Mouse (Mus musculus): ENCODE results near the gene Flna.

Flna gene

GRCm38 (mm10) chrX:74249615-74250014, at the start of gene Flna:
TSS of gene Flna (minus strand) at chrX:74249820.
- DNase-seq, result peak; percentile 72 to 80

GRCm38 (mm10) chrX:74298348-74298747, 48.7 kb upstream of the Flna start:
- no peak for DNase-seq

DNA sequence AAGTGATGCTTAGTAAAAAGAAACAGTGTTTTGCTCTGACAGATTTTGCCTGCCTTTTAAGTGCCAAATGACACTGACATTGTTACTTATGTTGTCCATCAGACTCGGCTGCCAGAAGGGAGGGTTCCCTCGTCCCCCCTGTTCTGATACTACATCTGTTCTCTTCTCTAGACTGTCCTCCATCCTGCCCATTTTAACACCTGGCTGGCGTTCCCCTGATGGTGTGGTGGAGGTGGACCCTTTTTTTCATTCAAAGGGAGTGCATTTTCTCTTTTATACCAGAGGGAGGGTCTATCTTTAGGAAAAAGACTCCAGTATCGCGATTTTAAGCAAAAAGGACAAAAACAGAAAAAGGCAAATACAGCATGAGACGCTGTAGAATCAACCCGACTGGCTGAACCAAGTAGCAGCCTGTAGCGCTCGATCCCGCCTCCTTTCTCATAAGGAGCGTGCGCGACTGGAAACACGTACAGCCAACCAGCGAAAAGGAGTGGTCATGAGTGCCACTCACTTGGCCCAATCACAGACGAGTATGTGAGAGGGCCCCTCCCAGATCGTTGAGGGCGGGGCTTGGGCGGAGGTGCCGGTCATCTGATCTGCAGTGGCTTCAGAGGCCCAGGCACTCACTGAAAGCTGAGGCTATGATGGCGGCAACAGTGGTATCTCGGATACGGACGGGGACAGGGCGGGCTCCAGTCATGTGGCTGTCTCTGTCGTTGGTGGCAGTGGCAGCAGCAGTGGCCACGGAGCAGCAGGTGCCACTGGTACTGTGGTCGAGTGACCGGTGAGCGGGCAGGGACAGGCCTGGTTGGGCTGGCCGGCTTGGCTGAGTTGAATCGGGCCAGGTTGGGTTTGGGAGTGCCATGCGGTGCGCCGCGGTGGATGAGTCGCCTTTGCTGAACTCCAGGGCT, 47.2 kb upstream of the Flna start, which contains the start of gene Atp6ap1:
Gene Atp6ap1 (plus strand): TSS at position 560 of the 911 bp plus-strand sequence.
- peak; percentile 92 to 94 for DNase-seq

DNA sequence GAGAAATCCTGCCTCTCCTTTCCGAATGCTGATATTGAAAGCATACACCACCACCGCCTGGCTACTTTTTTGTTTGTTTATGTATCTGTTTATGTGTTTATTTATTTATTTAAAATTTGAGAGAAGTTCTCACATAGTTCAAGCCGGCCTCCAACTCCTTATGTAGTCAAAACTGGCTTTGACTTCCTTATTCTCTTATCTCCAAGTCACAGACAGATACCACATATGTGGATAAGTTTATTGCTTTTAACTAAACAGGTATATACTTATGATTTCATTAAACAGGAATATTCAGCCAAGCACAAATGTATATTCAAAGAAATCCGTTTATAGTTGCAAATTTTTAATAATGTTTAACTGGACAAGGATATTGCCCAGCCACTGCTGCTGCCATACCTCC, 43.8 kb upstream of the Flna start:
- no peak for DNase-seq

DNA sequence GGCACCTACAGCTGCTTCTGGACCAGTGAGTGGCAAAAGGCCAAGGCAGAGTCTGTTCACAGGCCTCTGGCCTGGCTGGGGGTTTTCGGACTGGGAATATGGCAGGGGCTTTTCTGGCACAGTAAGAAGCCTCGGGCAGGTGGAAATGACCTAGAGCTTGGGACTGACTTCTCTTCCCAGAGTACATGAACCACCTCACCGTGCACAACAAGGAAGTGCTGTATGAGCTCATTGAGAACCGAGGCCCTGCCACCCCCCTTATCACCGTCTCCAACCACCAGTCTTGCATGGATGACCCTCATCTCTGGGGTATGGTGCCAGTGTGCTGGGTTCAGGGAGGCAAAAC, 33.4 kb upstream of the Flna start:
- no peak for DNase-seq

DNA sequence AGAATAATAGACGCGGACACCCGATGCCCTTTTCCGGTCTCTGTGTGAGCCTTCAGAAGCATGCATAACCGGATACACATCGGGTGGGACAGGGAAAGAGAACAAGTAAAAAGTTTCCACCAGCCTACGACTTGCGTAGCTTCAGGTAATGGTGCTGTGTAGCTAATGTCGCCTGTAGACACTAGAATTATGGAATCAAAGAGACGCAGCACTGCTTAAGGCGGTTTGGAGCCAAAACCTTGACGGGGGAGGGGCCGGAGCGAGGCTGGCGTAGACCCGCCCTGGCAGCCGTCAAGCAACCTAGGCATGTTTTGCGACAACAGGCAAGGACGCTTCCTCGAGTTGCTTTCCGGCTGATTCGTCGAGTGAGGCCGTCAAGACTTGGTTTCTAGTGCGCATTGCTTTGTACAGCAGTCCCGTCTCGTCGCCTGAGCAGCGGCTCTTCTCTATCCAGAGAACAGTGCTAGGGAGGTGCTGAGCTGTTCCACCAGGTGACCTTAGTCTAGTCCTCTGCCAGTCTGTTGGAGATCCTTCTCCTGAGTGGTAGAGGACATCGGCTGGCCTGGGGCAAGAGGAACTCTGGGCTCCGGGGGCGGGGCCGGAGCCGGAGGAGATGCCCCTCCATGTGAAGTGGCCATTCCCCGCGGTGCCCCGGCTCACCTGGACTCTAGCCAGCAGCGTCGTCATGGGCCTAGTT, 32.9 kb upstream of the Flna start:
- DNase-seq, result peak; percentile 83 to 85

DNA sequence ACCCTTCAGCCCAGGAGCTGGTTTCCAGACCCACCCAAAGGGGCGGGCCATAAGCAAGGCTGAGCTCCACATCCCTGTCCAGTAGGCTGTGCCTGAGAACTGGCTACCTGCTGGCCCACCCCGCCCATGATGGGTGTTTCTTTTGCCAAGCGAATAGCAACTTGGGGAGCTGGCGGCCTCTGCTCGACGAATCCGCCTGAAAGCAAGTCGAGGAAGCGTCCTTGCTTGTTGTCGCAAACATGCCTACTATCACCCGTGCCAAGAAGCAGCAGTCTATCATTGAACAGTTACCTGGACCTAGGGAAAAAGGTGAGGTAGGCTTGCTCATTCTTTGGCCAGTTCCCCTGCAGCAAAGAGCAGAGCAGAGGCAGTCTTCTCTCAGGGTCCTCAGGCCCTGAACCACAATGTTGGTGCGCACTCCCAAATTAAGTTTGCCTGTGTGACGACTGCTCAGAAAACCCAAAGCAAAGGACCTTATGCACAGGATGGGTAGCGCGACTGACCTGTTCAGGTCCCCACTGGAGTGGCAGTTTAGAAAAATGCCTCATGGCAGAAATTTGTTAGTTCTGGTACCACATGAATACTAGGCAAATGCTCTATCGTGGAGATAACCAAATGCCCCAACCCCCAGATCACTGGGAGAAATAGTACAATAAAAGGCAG, 32.2 kb upstream of the Flna start, which contains the start of the genes Taz and Dnase1l1:
Gene Taz (plus strand): TSS at position 181 of the 663 bp plus-strand sequence.
Gene Dnase1l1 (minus strand): TSS at position 606 of the 663 bp plus-strand sequence.
- peak; percentile 61 to 67 for DNase-seq

DNA sequence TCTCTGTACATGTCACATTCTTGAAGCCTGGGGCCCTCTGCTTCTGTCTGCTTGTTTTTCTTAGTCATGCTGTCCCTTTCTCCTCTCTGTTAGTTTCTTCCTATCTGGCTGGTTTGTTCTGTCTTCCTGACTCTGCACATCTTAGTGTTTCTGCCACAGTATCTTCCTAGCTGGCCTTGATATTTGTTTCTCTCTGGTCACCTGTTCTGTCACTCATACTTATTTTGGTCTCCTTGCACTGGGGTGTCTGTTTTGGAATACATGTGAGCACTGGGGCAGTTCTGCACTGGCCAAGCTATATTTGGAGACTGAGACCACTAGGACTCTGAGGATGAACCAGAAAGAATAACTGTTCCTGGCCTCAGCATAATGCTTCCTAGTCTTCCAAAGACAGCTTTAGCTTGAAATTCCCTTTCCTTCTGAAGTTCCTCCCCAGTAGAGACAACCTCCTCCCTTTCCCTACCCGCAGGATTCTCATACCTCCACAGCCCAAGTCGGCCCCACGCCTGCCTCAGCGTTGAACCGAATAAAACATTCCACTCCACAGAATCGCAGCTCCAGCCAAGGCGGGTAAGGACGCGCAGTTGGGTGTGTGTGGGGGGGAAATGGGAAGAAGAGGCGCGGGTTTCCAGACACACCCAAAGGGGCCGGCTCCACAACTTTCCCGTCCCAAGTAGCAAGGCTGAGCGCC, 31.6 kb upstream of the Flna start:
- DNase-seq, result no peak

DNA sequence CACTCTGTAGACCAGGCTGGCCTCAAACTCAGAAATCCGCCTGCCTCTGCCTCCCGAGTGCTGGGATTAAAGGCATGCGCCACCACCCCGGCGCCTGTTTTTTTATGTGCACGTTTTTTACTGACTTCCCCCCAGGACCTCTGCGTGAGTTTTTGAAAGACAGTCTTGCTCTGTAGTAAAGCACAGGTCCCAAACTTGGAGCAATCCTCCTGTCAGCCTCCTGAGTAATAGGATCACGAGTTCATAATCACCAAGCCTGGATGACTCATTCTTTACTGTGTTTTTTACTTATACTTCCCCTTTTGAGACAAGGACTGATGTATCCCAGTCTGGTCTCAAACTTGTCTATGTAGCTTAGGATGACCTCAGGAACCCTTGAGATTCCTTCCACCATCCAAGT, 28.3 kb upstream of the Flna start:
- DNase-seq, result no peak

DNA sequence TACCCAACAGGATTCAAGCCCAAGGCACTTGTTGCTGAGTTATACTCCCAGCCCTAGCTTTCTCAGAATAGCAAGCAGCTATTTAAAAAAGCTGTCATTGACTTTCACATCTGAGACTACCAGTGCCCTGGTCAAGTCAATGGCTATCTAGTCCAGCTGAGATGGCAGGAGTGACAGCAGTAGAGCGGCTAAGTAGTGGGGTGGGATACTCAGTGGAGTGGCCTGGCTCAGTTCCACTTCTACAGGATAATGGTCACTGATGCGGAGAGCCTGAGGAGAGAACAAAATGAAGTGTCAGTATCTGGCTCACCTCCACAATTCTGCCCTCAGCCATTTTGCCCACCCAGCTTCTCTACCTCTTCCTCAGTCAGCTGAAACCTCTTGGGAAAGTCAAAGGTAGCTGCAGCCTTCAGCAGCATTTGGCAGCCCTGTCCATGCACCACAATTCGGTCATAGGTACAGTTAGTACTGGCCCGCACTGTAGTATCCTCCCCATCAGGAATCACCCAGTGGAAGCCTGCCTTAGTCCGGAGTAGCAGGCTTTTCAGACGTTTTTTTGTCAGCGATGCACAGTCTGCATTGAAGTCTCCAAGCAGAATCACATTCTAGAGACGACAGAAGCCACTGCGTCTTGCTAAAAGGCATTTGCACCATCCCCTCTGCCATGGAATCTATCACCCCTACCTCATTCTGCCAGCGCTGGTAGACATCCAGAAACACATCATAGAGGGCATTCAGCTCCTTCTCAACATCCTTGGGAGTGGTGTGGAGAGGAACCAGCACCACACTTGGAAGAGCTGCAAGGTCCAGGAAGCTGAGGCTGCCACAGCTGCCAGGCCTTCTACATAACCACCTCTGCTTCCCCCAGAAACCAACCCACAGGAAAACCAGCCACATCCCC, 24.1 kb upstream of the Flna start:
- DNase-seq, result no peak

DNA sequence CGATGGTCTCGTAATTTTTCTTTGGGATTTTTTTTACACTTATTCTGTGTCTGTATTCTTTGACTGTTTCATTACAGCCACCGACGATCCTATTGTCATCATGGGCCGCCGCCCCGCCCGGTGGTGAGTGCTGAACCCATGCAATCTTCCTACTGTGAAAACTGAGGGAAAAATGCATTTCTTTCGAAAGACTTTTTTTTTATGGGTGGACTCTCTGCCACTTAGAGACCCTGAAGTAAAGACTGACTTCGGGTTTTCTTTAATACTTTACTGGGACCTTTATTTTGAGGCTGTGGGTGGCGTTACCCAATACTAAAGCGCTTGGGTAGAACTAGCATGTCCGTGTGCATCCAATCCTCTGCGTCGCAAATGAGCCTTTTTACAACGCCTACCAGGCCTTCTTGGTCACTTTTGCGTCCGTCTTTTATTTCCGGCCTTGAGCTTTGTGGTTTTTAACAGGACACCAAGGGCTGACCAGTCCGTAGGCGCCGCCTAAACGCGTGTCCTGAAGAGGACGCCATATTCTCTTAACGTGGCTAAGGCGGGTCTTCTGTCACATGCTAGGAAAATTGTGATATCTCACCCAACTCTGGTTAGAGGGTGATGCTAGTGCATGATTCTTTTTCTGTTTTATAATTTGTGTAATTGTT, 21.4 kb upstream of the Flna start:
- peak in 1 of 2 experiments; percentile 27 for DNase-seq

- peak; percentile 86 for DNase-seq
Observed at GRCm38 (mm10) chrX:74270062-74270901, 20.7 kb upstream of the Flna start, which contains the start of gene Rpl10. TSS of gene Rpl10 (plus strand) at chrX:74270812.

- no peak for DNase-seq
Observed at GRCm38 (mm10) chrX:74269736-74270061, 20.1 kb upstream of the Flna start.

DNA sequence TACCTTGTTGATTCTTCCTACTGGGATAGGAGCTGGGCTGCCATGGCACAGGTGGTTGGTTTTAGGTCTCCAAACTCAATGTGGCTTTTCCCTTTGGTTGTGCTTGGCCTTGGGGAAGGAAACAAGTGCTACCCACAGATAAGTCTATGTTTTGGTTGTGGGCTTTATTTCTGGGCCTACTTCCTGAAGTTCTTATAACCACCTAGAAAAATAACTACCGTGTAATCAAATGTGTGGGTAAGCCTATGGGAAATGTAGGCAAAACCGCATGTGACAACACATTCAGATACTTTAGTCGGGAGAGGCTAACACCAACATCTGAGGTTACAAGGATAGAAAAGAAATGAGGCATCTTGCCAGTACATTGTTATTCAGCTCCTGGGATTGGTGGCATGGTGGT, 8.1 kb upstream of the Flna start:
- no peak for DNase-seq

DNA sequence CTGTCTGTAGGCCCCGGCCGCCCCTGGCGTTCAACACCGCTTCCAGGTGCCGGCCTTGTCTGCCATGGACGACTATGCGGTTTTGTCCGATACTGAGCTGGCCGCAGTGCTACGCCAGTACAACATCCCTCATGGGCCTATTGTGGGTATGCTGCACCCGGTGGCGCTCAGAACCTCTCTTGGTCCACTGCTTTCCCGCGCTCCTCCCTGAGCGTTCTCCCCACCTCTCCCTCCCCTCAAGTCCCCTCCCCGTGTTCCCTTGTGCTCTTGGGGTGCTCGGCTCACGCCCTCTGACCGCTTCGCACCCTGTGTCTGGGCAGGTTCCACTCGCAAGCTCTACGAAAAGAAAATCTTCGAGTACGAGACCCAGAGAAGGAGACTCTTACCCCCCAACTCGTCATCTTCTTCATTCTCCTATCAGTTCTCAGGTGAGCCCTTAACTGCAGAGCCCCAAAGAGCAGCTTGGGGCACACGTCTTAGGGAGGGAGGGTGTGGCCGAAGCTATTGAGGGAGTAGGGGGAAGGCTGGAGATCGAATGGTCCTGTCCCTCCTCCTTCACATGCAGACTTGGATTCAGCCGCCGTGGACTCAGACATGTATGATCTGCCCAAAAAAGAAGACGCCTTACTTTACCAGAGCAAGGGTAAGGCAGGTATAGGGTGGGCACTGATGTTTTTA, 5.4 kb upstream of the Flna start:
- DNase-seq, result no peak

GRCm38 (mm10) chrX:74254153-74254887, 4.7 kb upstream of the Flna start, which contains the start of gene Emd:
TSS of gene Emd (plus strand) at chrX:74254687.
- DNase-seq, result peak; percentile 83 to 86

GRCm38 (mm10) chrX:74248651-74249050, 969 bp downstream of the Flna start:
- peak; percentile 57 to 65 for DNase-seq

DNA sequence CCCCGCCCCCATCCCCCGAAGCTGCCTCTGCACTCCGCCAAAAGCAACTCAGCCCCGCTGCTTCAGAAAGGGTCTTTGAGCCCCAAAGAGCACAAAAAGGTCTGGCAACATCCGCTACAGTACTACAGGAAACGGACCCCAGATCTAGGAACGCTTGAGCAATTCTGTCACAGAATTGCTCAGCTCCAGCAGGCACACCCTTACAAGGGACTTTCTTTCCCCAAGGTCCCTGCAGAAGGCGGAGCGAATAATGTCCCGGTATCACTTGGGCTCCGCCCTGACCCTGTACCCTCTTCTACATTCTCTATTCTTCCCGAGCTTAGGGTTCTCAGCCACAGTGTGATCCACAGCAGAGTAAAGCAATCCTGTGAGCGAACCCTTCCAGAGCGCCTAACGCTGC, 2.9 kb downstream of the Flna start:
- DNase-seq, result no peak

GRCm38 (mm10) chrX:74246213-74246681, 3.4 kb downstream of the Flna start:
- DNase-seq, result peak; percentile 79 to 81

All from cerebellum, postnatal 36 days (tissue).